Mouse (Mus musculus) testis, adult 2 months (tissue): ENCODE results near the gene Adam12. TPM values are rescaled to one million over a fixed set of nuclear protein-coding genes. Genes with fewer than 3 reads are reported as not detected.

Experiments used
- H3K27ac ChIP-seq: fragments of 200-500 bp; 2 replicates; pipeline ENCODE4 v1.5.1; 2012; ENCODE audit warnings: low read depth, low read length; ENCODE audit not compliant: control insufficient read depth, insufficient read depth
- H3K27me3 ChIP-seq: fragments of 200-500 bp; 2 replicates; pipeline ENCODE4 v1.6.1; 2012; ENCODE audit warnings: mild to moderate bottlenecking, low read length, moderate library complexity; ENCODE audit not compliant: control insufficient read depth, insufficient read depth
- H3K36me3 ChIP-seq: fragments of 200-500 bp; 2 replicates; pipeline ENCODE4 v1.6.1; 2012; ENCODE audit warnings: mild to moderate bottlenecking, low read length; ENCODE audit not compliant: control insufficient read depth, insufficient read depth
- H3K4me1 ChIP-seq: fragments of 200-500 bp; 2 replicates; pipeline ENCODE4 v1.6.1; 2012; ENCODE audit warnings: low read length; ENCODE audit not compliant: control insufficient read depth, insufficient read depth
- H3K4me3 ChIP-seq: fragments of 200-500 bp; 2 replicates; pipeline ENCODE4 v1.5.1; 2012; ENCODE audit warnings: low read depth, mild to moderate bottlenecking, low read length, moderate library complexity, mixed read lengths; ENCODE audit not compliant: control insufficient read depth
- CTCF ChIP-seq: fragments of 200-500 bp; IDR thresholded peaks from 2 replicates; pipeline ENCODE4 v1.5.1; 2012; ENCODE audit warnings: low read depth, mild to moderate bottlenecking, inconsistent platforms, low read length, moderate library complexity; ENCODE audit not compliant: control insufficient read depth, insufficient read depth, insufficient replicate concordance
- POLR2A ChIP-seq: fragments of 200-500 bp; IDR thresholded peaks from 2 replicates; pipeline ENCODE4 v1.6.1; 2012; ENCODE audit warnings: low read depth, mild to moderate bottlenecking, inconsistent platforms, low read length, moderate library complexity; ENCODE audit not compliant: control insufficient read depth
- polyA plus RNA-seq: library from polyadenylated mRNA; depleted of rRNA; stranded (reverse); fragments of >200 nt; gene quantifications from 2 replicates; pipeline ENCODE4 v1.2.3, GENCODE M21; 2012

The Adam12 gene
- polyA plus RNA-seq, 1 experiment, result 0.51 TPM

- H3K27ac ChIP-seq, result no peak overlapping the region
- TF ChIP-seq CTCF (no peak), POLR2A (no peak)
- no peak overlapping the region for H3K4me3 ChIP-seq
Observed at GRCm38 (mm10) chr7:134079980-134080725, 151.8 kb downstream of the Adam12 start.

GRCm38 (mm10) chr7:134077684-134078083 lies 154.3 kb downstream of the Adam12 start:
- TF ChIP-seq CTCF (no peak), POLR2A (no peak)
- no peak overlapping the region for H3K4me3 ChIP-seq
- no peaks in the 10 kb centered on the region for H3K27me3 ChIP-seq
- no peaks in the 10 kb centered on the region for H3K36me3 ChIP-seq
- H3K27ac ChIP-seq, result no peak overlapping the region
- no peaks in the 10 kb centered on the region for H3K4me1 ChIP-seq

More at GRCm38 (mm10) chr7:134079980-134080725, 151.8 kb downstream of the Adam12 start:
- no peaks in the 10 kb centered on the region for H3K36me3 ChIP-seq
- no peaks in the 10 kb centered on the region for H3K27me3 ChIP-seq
- no peaks in the 10 kb centered on the region for H3K4me1 ChIP-seq

- H3K27ac ChIP-seq, result no peak overlapping the region
- TF ChIP-seq CTCF (no peak), POLR2A (no peak)
- H3K4me1 ChIP-seq, result no peaks in the 10 kb centered on the region
- H3K27me3 ChIP-seq, result no peaks in the 10 kb centered on the region
- no peak overlapping the region for H3K4me3 ChIP-seq
- H3K36me3 ChIP-seq, result no peaks in the 10 kb centered on the region
Observed at GRCm38 (mm10) chr7:134073011-134073410, 158.9 kb downstream of the Adam12 start.

GRCm38 (mm10) chr7:134071153-134071885 lies 160.6 kb downstream of the Adam12 start:
- no peaks in the 10 kb centered on the region for H3K36me3 ChIP-seq
- no peaks in the 10 kb centered on the region for H3K4me1 ChIP-seq
- TF ChIP-seq POLR2A, result no peak
- TF ChIP-seq CTCF, result no peak
- H3K27me3 ChIP-seq, result no peaks in the 10 kb centered on the region
- no peak overlapping the region for H3K27ac ChIP-seq
- H3K4me3 ChIP-seq, result no peak overlapping the region

GRCm38 (mm10) chr7:134062629-134063028 lies 169.3 kb downstream of the Adam12 start:
- TF ChIP-seq POLR2A, result no peak
- TF ChIP-seq CTCF, result no peak
- no peak overlapping the region for H3K4me3 ChIP-seq
- H3K27ac ChIP-seq, result no peak overlapping the region
- no peaks in the 10 kb centered on the region for H3K36me3 ChIP-seq
- H3K4me1 ChIP-seq, result no peaks in the 10 kb centered on the region
- H3K27me3 ChIP-seq, result no peaks in the 10 kb centered on the region

- no peaks in the 10 kb centered on the region for H3K36me3 ChIP-seq
- H3K4me3 ChIP-seq, result no peak overlapping the region
- H3K27me3 ChIP-seq, result no peaks in the 10 kb centered on the region
- no peak for TF ChIP-seq CTCF
- TF ChIP-seq POLR2A, result no peak
- H3K27ac ChIP-seq, result no peak overlapping the region
- no peaks in the 10 kb centered on the region for H3K4me1 ChIP-seq
Observed at GRCm38 (mm10) chr7:134052486-134052885, 179.5 kb downstream of the Adam12 start.

GRCm38 (mm10) chr7:134050371-134050770 lies 181.6 kb downstream of the Adam12 start:
- no peaks in the 10 kb centered on the region for H3K36me3 ChIP-seq
- TF ChIP-seq POLR2A (no peak), CTCF (no peak)
- H3K4me1 ChIP-seq, result no peaks in the 10 kb centered on the region
- no peak overlapping the region for H3K27ac ChIP-seq
- H3K4me3 ChIP-seq, result no peak overlapping the region
- no peaks in the 10 kb centered on the region for H3K27me3 ChIP-seq
